Mouse (Mus musculus) ES-E14 (cell line): ENCODE data around the gene Ddx6.

Source experiments
- CHD2 ChIP-seq: IDR thresholded peaks from 2 replicates; pipeline ENCODE4 v1.6.1; 2014; ENCODE audit warnings: mild to moderate bottlenecking, low read depth, low read length, inconsistent platforms
- HCFC1 ChIP-seq: IDR thresholded peaks from 2 replicates; pipeline ENCODE4 v1.6.1; 2012; ENCODE audit warnings: low read length, inconsistent platforms, borderline replicate concordance; ENCODE audit not compliant: insufficient read depth
- MAFK ChIP-seq: IDR thresholded peaks from 2 replicates; pipeline ENCODE4 v1.6.1; 2014; ENCODE audit warnings: mild to moderate bottlenecking, low read depth, low read length, inconsistent platforms; ENCODE audit not compliant: insufficient read depth
- ZC3H11A ChIP-seq: IDR thresholded peaks from 2 replicates; pipeline ENCODE4 v1.6.1; 2012; ENCODE audit warnings: low read depth, mild to moderate bottlenecking, inconsistent platforms, low read length, borderline replicate concordance
- ZNF384 ChIP-seq: IDR thresholded peaks from 2 replicates; pipeline ENCODE4 v1.6.1; 2012; ENCODE audit warnings: low read depth, low read length, inconsistent platforms

- TF ChIP-seq MAFK: no peak
- TF ChIP-seq ZC3H11A: no peak
- TF ChIP-seq CHD2: no peak
- no peak for TF ChIP-seq ZNF384
- TF ChIP-seq HCFC1: no peak
Observed at GRCm38 (mm10) chr9:44591595-44592188, 13.0 kb upstream of the Ddx6 start.
